Mouse (Mus musculus) lung, postnatal 25 days (tissue): Measurements from ENCODE around the gene Gm14692.
"Not testable (repeated sequence)": the region's sequence is repeated elsewhere in the genome, so short reads cannot be mapped to it uniquely, and the experiment has no call there.

Experiments
- DNase-seq: peaks from one replicate; pipeline ENCODE4 v3.0.0; 2022; ENCODE audit warnings: low spot score

Gene Gm14692

GRCm38 (mm10) chrX:67695398-67695797, at the start of gene Gm14692:
Gm14692 (plus strand) TSS chrX:67695698.
- DNase-seq: not testable (repeated sequence)

- not testable (repeated sequence) for DNase-seq
Measured at GRCm38 (mm10) chrX:67693462-67693861, 2.0 kb upstream of the Gm14692 start, which contains the start of gene Gm1140. Gm1140 (minus strand) TSS chrX:67693562.
